Mouse (Mus musculus) G1E (cell line): ENCODE results near the gene Slc22a8. TPM values are rescaled to one million over a fixed set of nuclear protein-coding genes. Genes with fewer than 3 reads are reported as not detected.

Source experiments
- ATAC-seq: 2 replicates; pipeline ENCODE4 v1.8.0; 2016; ENCODE audit warnings: mild to moderate bottlenecking; ENCODE audit not compliant: insufficient number of reproducible peaks, poor library complexity, low FRiP score, severe bottlenecking; ENCODE audit errors: extremely low read depth
- DNase-seq: peaks from one replicate; pipeline ENCODE4 v3.0.0; 2012; ENCODE audit warnings: low spot score
- H3K27me3 ChIP-seq: 2 replicates; pipeline ENCODE4 v1.6.1; 2012; ENCODE audit warnings: mild to moderate bottlenecking, low read length, inconsistent platforms; ENCODE audit not compliant: insufficient read depth
- H3K36me3 ChIP-seq: replicated peaks from 2 replicates; pipeline ENCODE3; 2012; ENCODE audit warnings: mild to moderate bottlenecking, inconsistent platforms
- H3K4me1 ChIP-seq: 2 replicates; pipeline ENCODE4 v1.6.1; 2012; ENCODE audit warnings: low read depth, low read length, inconsistent platforms, mixed read lengths; ENCODE audit not compliant: insufficient read depth
- H3K4me3 ChIP-seq: 2 replicates; pipeline ENCODE4 v1.5.1; 2012; ENCODE audit warnings: low read depth, mild to moderate bottlenecking, inconsistent platforms, low read length, moderate library complexity, mixed read lengths
- H3K9me3 ChIP-seq: replicated peaks from 2 replicates; pipeline ENCODE4 v1.6.1; 2012; ENCODE audit warnings: inconsistent platforms
- CTCF ChIP-seq: IDR thresholded peaks from 2 replicates; pipeline ENCODE4 v1.5.1; 2012; ENCODE audit warnings: low read depth, low read length, inconsistent platforms, mixed read lengths
- GATA1 ChIP-seq: IDR thresholded peaks from 2 replicates; pipeline ENCODE4 v1.6.1; 2012; ENCODE audit warnings: borderline replicate concordance, low read length, inconsistent platforms, mixed read lengths
- GATA2 ChIP-seq: IDR thresholded peaks from 2 replicates; pipeline ENCODE4 v1.6.1; 2012; ENCODE audit warnings: low read depth, low read length, inconsistent platforms, borderline replicate concordance
- POLR2AphosphoS5 ChIP-seq: IDR thresholded peaks from 2 replicates; pipeline ENCODE4 v1.6.1; 2012; ENCODE audit warnings: low read depth, low read length, inconsistent platforms; ENCODE audit not compliant: insufficient replicate concordance
- TAL1 ChIP-seq: conservative IDR thresholded peaks from 2 replicates; pipeline ENCODE4 v1.6.1; 2012; ENCODE audit warnings: low read depth, low read length, inconsistent platforms, mixed read lengths
- polyA plus RNA-seq: library from polyadenylated mRNA; stranded (reverse); fragments of >175 nt; gene quantifications from 2 replicates; pipeline ENCODE4 v1.2.3, GENCODE M21; 2012
- total RNA-seq, 2 experiments: library from RNA; stranded (forward) in 1 of 2; stranded (reverse) in 1 of 2; fragments of 200-1000 nt in 1 of 2; fragments of >200 nt in 1 of 2; fragmentation: Nextera tagmentation in 1 of 2; gene quantifications; 2 replicates each; pipeline ENCODE4 v1.2.3; 2014 to 2017

The Slc22a8 gene
- not detected in 2 replicates for total RNA-seq (2014; fragmentation: Nextera tagmentation)
- total RNA-seq (2017), result 0.06 and 0.16 TPM in 2 replicates
- polyA plus RNA-seq, result not detected in 2 replicates

- H3K4me1 ChIP-seq, result peaks cover 56% of the 10 kb centered on the region
- ATAC-seq (no peak), DNase-seq (no peak)
- H3K27me3 ChIP-seq, result peaks cover 2% of the 10 kb centered on the region; the same call in 1 of the 2 replicates
- H3K36me3 ChIP-seq, result no peaks in the 10 kb centered on the region
- H3K9me3 ChIP-seq, result no peaks in the 10 kb centered on the region
- no peak for TF ChIP-seq GATA2
- no peak for TF ChIP-seq POLR2AphosphoS5
- TF ChIP-seq TAL1, result no peak
- TF ChIP-seq GATA1, result no peak
- TF ChIP-seq CTCF, result no peak
- H3K4me3 ChIP-seq, result peak within 1 kb of the TSS; percentile 15; the same call in 1 of the 2 replicates
These were observed at the start of gene Slc22a8 for GRCm38 (mm10) chr19:8590954-8591353. Slc22a8 (plus strand) TSS chr19:8591254.

GRCm38 (mm10) chr19:8558897-8559296 lies 32.2 kb upstream of the Slc22a8 start:
- DNase-seq (no peak), ATAC-seq (no peak)
- Histone ChIP-seq H3K4me3 (no peak overlapping the region), H3K36me3 (no peaks in the 10 kb centered on the region), H3K27me3 (peaks cover 42% of the 10 kb centered on the region), H3K4me1 (no peaks in the 10 kb centered on the region), H3K9me3 (no peaks in the 10 kb centered on the region)
- no peak for TF ChIP-seq TAL1
- no peak for TF ChIP-seq GATA1
- TF ChIP-seq CTCF, result no peak
- no peak for TF ChIP-seq POLR2AphosphoS5
- TF ChIP-seq GATA2, result no peak

GRCm38 (mm10) chr19:8564021-8564420 lies 27.0 kb upstream of the Slc22a8 start:
- no peak for ATAC-seq
- Histone ChIP-seq H3K9me3 (no peaks in the 10 kb centered on the region), H3K4me3 (no peak overlapping the region), H3K36me3 (no peaks in the 10 kb centered on the region), H3K4me1 (peaks cover 7% of the 10 kb centered on the region), H3K27me3 (peaks cover 33% of the 10 kb centered on the region)
- no peak for DNase-seq
- no peak for TF ChIP-seq CTCF
- TF ChIP-seq GATA2, result no peak
- TF ChIP-seq POLR2AphosphoS5, result no peak
- no peak for TF ChIP-seq TAL1

GRCm38 (mm10) chr19:8564469-8564868 lies 26.6 kb upstream of the Slc22a8 start:
- Histone ChIP-seq H3K9me3 (no peaks in the 10 kb centered on the region), H3K27me3 (peaks cover 31% of the 10 kb centered on the region), H3K4me3 (no peak overlapping the region), H3K36me3 (no peaks in the 10 kb centered on the region), H3K4me1 (peaks cover 10% of the 10 kb centered on the region)
- ATAC-seq, result no peak
- no peak for TF ChIP-seq POLR2AphosphoS5
- no peak for TF ChIP-seq GATA2
- no peak for TF ChIP-seq CTCF
- TF ChIP-seq GATA1, result no peak
- TF ChIP-seq TAL1, result no peak
- no peak for DNase-seq

GRCm38 (mm10) chr19:8565262-8565661 lies 25.8 kb upstream of the Slc22a8 start:
- Histone ChIP-seq H3K36me3 (no peaks in the 10 kb centered on the region), H3K9me3 (no peaks in the 10 kb centered on the region), H3K27me3 (peaks cover 31% of the 10 kb centered on the region), H3K4me1 (peaks cover 13% of the 10 kb centered on the region), H3K4me3 (no peak overlapping the region)
- ATAC-seq (no peak), DNase-seq (no peak)
- TF ChIP-seq GATA2 (no peak), POLR2AphosphoS5 (no peak), CTCF (no peak), GATA1 (no peak), TAL1 (no peak)

- DNase-seq (no peak), ATAC-seq (no peak)
- Histone ChIP-seq H3K27me3 (peaks cover 37% of the 10 kb centered on the region), H3K36me3 (no peaks in the 10 kb centered on the region), H3K4me1 (peaks cover 13% of the 10 kb centered on the region), H3K4me3 (no peak overlapping the region), H3K9me3 (no peaks in the 10 kb centered on the region)
- TF ChIP-seq POLR2AphosphoS5 (no peak), GATA1 (no peak), GATA2 (no peak), TAL1 (no peak), CTCF (no peak)
These were observed 25.1 kb upstream of the Slc22a8 start for GRCm38 (mm10) chr19:8565985-8566384.
